Mouse (Mus musculus): ENCODE measurements at regions not wholly inside any gene's neighbourhood (a gene's known extent, or its start where the extent isn't known, plus 50 kb on each side); places are given as distances from the start of the nearest gene placed in this dataset.
A peak's percentile ranks its signal among the peaks of the same experiment; 100 is the strongest.

GRCm38 (mm10) chr8:49015701-49016100, 171.9 kb upstream of the Tenm3 start:
- no peak for DNase-seq

DNA sequence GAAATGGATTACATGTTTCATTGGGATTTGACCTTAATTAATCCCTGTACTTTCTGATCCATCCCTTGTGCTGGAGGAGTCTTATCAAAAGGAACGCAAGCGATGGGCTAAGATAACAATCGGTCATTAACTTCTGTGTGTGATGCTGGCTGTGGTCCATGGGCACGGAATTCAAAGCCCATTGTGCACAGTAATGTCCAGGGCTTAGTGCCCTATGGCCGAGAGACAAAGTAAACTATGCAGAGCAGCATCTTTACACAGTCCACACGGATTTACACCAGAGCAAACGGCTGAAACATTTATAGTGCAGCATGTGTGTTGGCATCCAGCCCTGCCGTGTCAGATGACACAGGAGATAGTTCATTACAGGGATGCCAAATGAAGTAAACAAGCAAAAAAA, 171.4 kb upstream of the Tenm3 start:
- peak; percentile 3 for DNase-seq

DNA sequence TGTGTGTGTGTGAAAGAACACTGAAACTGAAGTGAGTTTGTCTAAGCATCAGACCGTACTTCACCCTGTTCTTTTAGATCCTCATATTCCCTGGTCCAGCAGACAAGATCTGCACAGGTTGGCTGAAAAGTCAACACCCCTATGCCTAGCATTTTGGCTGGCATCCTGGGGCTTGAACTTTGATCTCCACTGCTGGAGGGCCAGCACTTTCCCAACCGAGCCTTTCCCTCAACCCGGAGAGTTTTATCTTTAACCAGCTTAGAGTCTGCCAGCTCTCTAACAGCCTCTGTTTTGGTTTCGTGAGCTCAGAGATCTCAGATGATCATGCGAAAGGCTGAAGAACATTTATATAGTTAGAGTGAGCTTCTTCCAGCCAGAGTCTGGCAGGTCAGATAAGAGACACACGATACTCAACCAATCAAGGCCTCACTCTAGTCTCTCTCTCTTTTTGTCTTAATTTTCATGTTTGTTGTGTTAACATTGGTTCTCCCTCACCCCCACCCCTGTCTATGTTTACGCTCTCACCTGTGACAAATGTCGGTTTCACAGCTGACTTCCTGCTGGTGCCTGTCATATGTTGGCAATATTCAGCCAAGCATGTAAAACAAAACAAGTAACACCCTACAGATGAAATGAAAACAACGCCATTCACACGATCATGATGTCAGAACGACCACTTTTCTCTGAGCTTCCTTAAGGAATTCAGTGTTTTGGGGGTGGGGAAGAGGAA, 162.7 kb upstream of the Tenm3 start:
- peak; percentile 31 for DNase-seq

GRCm38 (mm10) chr8:48981667-48982066, 137.9 kb upstream of the Tenm3 start:
- DNase-seq, result no peak

- DNase-seq, result peak; percentile 2
Measured at GRCm38 (mm10) chr8:48980755-48981154, 137.0 kb upstream of the Tenm3 start.

- DNase-seq, result no peak
Measured at GRCm38 (mm10) chr8:48970655-48971054, 126.9 kb upstream of the Tenm3 start.

GRCm38 (mm10) chr8:48964929-48965328, 121.2 kb upstream of the Tenm3 start:
- DNase-seq, result peak; percentile 4

DNA sequence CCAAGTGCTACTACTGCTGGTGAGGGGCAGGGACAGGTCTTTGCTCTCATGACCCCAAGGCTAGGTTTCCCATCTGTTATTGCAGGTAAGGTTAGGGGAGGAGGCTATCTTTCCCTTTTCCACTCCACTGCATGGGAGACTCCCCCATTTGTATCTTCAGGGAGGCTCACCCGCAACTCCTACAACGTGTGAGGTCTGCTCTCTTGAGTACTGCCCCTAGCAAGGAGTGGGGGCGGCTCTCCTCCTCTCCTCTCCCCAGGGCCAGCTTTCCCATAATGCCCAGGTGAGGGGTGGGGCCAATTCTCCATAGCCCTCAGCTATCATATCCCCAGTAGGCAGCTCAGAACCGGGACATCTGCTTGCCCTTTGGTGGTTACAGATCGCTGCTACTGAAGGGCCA, 113.9 kb upstream of the Tenm3 start:
- no peak for DNase-seq

- no peak for DNase-seq
Measured at GRCm38 (mm10) chr8:48951412-48951811, 107.7 kb upstream of the Tenm3 start.

DNA sequence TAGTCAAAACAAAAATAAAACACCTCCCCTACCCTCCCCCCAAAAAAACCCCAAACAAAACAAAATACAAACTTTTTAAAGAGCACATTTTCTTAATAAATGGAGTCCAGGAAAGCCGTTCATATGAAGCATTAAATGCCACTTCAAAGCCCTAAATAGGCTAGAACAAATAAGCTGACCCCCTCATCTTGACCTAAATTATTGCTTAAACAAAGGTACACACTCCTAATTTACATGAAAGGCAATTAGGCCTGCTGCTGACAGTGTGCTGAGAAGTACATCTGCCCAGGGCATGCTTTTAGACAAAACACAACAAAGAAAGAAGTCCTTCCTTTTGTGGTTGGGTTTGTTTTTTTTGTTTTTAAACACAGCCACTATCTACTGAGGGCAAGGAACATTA, 100.4 kb upstream of the Tenm3 start:
- no peak for DNase-seq

- no peak for DNase-seq
Measured at GRCm38 (mm10) chr8:48937144-48937543, 93.4 kb upstream of the Tenm3 start.

DNA sequence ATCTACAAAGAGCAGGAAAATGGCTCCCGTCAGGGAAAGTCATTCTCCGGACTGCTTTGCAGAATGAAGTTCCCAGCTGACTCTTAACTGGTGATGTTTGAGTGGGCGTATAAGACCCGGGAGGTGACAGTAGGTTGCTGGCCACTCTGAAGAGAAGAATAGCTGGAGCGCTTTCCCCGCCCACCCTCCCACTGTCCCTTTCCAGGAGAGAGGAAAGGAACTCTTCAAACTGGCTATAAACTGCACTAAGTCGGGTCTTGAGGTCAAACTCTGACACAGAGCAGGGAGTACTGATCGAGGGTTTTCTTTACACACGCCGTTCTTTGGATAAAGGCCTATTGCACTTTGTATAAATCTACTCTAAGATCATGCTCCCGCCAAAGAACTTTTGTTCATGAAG, 83.4 kb upstream of the Tenm3 start:
- DNase-seq, result no peak

GRCm38 (mm10) chr8:48915275-48915674, 71.5 kb upstream of the Tenm3 start:
- no peak for DNase-seq

GRCm38 (mm10) chr8:48912842-48913241, 69.1 kb upstream of the Tenm3 start:
- DNase-seq, result no peak

DNA sequence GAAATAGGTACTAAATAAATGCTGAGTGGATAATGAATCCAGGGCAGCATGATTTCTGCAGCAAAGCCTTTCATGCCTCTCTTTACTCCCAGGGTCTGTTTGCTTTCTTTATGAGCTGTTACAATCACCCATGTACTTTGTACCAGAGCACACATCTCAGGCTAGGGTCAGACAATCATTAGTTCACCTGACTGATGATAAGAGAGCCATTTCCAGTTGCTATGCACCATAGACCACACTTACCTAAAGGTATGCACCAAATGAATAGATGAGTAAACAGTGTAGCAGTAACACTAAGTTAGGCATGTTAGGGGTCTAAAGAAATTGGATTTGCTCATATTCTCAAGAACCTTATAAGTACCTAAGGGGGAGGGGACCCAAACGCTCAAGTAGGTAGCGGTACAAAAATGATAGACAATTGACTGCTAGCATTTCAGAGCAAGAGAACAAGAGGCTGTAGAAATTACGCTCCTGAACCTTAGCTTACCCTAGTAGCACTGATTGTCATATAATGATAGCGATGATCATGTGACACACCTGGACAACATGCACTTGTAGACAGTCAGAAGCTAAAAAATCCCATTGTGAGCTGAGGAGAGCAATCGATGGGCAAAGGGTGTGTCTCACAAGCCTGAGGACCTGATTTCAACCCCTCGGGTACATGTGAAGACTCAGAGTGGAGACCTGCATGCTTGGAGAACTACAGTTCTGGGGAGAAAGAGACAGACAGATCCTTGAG, 58.1 kb upstream of the Tenm3 start:
- no peak for DNase-seq

DNA sequence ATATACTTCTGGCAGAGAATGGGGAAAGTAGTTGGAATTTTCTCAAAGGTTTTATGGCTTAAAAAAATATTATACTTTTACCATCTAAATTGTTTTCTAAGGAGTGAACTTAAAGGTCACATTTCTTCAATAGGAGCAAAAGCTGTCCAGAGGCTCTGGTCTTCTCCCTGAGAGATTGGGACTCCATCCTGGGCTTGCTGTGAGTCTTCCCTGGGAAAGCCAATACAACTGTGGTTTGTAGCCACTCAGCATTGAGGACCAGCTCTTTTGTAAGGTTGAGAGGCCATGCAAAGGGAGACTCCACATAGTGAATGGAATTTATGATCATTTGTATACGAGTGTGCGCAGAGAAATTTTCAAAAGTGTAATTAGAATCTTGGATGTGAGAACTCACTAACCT, 52.9 kb upstream of the Tenm3 start:
- DNase-seq, result no peak

- DNase-seq, result no peak
Measured at GRCm38 (mm10) chr8:48896251-48896650, 52.5 kb upstream of the Tenm3 start.

GRCm38 (mm10) chr8:48895586-48895985, 51.8 kb upstream of the Tenm3 start:
- no peak for DNase-seq
